8 mouse cellular contexts compared by ENCODE assay signal in the genomic region with DNA sequence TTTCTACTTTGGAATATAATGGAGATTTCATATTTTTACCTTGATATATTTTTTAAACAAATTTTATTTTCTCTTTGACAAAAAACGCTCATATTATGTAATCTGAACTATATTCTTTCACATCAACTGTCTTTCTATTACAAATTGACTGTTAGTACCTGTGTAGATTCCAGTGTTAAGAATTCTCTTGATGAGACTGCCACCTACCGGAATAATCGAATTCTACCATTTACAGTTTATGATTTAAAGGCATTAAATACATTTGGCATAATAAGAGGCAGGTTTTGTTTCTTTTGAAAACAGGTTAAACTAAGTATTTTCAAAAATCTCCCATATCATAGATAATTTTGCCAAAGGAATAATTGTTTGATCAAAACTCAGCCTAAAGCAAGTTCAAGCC.
DNase-seq lines count a peak whose midpoint lies in the region; ATAC-seq and TF ChIP-seq lines count a peak whose summit lies in the region.

No protein-coding gene starts in this region.

- no peaks in the 10 kb centered on the region for H3K27me3 ChIP-seq in hindbrain, postnatal 0 days (ENCODE audit: insufficient read depth, low read length)
- no peaks in the 10 kb centered on the region for H3K27me3 ChIP-seq in hindbrain, embryonic 16.5 days (replicated peaks; ENCODE audit: control insufficient read depth, insufficient read depth, low read length)
- no peaks in the 10 kb centered on the region for H3K27me3 ChIP-seq in forebrain, postnatal 0 days (ENCODE audit: insufficient read depth, low read length)

- H3K9me3 ChIP-seq in hindbrain, postnatal 0 days (ENCODE audit: low read length) = no peaks in the 10 kb centered on the region
- no peaks in the 10 kb centered on the region for H3K9me3 ChIP-seq in hindbrain, embryonic 16.5 days (ENCODE audit: control insufficient read depth, low read length)
- H3K9me3 ChIP-seq in forebrain, postnatal 0 days (ENCODE audit: low read length) = no peaks in the 10 kb centered on the region

- no peaks in the 10 kb centered on the region for H3K36me3 ChIP-seq in hindbrain, postnatal 0 days (ENCODE audit: insufficient read depth, low read length)
- H3K36me3 ChIP-seq in hindbrain, embryonic 16.5 days (ENCODE audit: control insufficient read depth, insufficient read depth, low read length) = no peaks in the 10 kb centered on the region
- no peaks in the 10 kb centered on the region for H3K36me3 ChIP-seq in forebrain, postnatal 0 days (ENCODE audit: insufficient read depth)

- no peak overlapping the region for H3K9ac ChIP-seq in hindbrain, postnatal 0 days (replicated peaks; ENCODE audit: low read length)
- no peak overlapping the region for H3K9ac ChIP-seq in hindbrain, embryonic 16.5 days (ENCODE audit: low read depth, low read length)
- no peak overlapping the region for H3K9ac ChIP-seq in forebrain, postnatal 0 days

- TF ChIP-seq CTCF in hindbrain, postnatal 0 days (IDR thresholded peaks at IDR 0.05; ENCODE audit: low read depth) = peak; percentile 65
- TF ChIP-seq CTCF in forebrain, postnatal 0 days (IDR thresholded peaks at IDR 0.05; ENCODE audit: low read depth) = peak; percentile 71

- 11% methylated on average over 3 of the region's 3 CpGs for WGBS in hindbrain, postnatal 0 days
- WGBS in hindbrain, embryonic 16.5 days = 24% methylated on average over 3 of the region's 3 CpGs
- 23% methylated on average over 3 of the region's 3 CpGs for WGBS in forebrain, postnatal 0 days

- H3K4me2 ChIP-seq in hindbrain, postnatal 0 days (ENCODE audit: low read depth, low read length) = no peak overlapping the region
- no peak overlapping the region for H3K4me2 ChIP-seq in hindbrain, embryonic 16.5 days (ENCODE audit: low read length)
- H3K4me2 ChIP-seq in forebrain, postnatal 0 days (ENCODE audit: low read depth) = no peak overlapping the region

- DNase-seq in hindbrain, postnatal 0 days (ENCODE audit: low spot score) = peak; percentile 81
- DNase-seq in 3T3-L1 (ENCODE audit: low read depth, low spot score) (peak; percentile 85), ES-CJ7 (ENCODE audit: low read depth, low spot score) (peak; percentile 30)
- peak; percentile 83 for DNase-seq in forebrain, postnatal 0 days
- no peak for DNase-seq in urinary bladder, postnatal 4 days (ENCODE audit: low spot score in 2 of 2)
- DNase-seq in spleen, adult 12 weeks (ENCODE audit: low spot score) = no peak

- no peak overlapping the region for H3K27ac ChIP-seq in hindbrain, postnatal 0 days
- no peak overlapping the region for H3K27ac ChIP-seq in hindbrain, embryonic 16.5 days (ENCODE audit: low read depth, low read length)
- no peak overlapping the region for H3K27ac ChIP-seq in forebrain, postnatal 0 days (ENCODE audit: low read depth, low read length)

- ATAC-seq in hindbrain, postnatal 0 days = no peak
- no peak for ATAC-seq in hindbrain, embryonic 16.5 days
- peak; percentile 62; the same call in 1 of the 2 replicates for ATAC-seq in forebrain, postnatal 0 days
- ATAC-seq in megakaryocyte-erythroid progenitor cell, adult 5-6 weeks (replicated peaks; ENCODE audit: low FRiP score, low TSS enrichment, poor library complexity, severe bottlenecking) = no peak

- no peak overlapping the region for H3K4me3 ChIP-seq in hindbrain, postnatal 0 days (ENCODE audit: low read length)
- no peak overlapping the region for H3K4me3 ChIP-seq in hindbrain, embryonic 16.5 days (ENCODE audit: low read length)
- H3K4me3 ChIP-seq in forebrain, postnatal 0 days (ENCODE audit: low read depth, low read length) = no peak overlapping the region

- no peaks in the 10 kb centered on the region for H3K4me1 ChIP-seq in hindbrain, postnatal 0 days (ENCODE audit: insufficient read depth, low read length)
- no peaks in the 10 kb centered on the region for H3K4me1 ChIP-seq in hindbrain, embryonic 16.5 days (ENCODE audit: control insufficient read depth, insufficient read depth, low read depth, low read length)
- H3K4me1 ChIP-seq in forebrain, postnatal 0 days (ENCODE audit: insufficient read depth) = no peaks in the 10 kb centered on the region

Comparison
In these comparisons a context has a peak if more than half of its experiments do, and no peak if none do; other contexts are left out.
1. DNase-seq: peak in hindbrain, postnatal 0 days (single experiment), 3T3-L1 (single experiment), ES-CJ7 (single experiment) and forebrain, postnatal 0 days (single experiment); none in urinary bladder, postnatal 4 days (0 of 2) and spleen, adult 12 weeks (single experiment).